Mouse (Mus musculus): Measurements from ENCODE around the gene 5031410I06Rik. TPM values are rescaled to one million over a fixed set of nuclear protein-coding genes. Genes with fewer than 3 reads are reported as not detected.

The 5031410I06Rik gene
- polyA plus RNA-seq (2017; shearing (Covaris generic)): not detected

GRCm38 (mm10) chr5:26105262-26105661 is at the start of gene 5031410I06Rik:
Gene 5031410I06Rik, minus strand, starts transcription at chr5:26105362.

DNA sequence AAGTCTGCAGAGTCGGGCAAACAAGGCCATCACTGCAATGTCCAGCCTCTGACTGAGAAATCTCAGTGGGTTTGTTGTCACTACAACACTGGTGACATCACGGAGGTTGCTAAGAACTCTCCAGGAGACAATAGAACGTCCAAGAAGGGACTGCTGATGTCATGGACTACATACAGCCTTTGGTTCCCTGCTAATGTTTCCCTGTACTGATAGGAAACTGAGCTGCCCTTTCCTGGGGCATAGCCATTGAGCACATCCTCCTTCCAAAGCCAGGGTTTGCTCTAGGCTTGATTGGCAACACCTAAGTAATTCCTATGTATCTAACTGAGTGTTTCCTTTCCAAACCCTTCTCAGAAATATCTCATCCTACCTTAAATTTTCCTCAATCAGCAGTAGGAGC is 16.2 kb upstream of the 5031410I06Rik start, which contains the start of gene Gm10220:
Gm10220 (minus strand) TSS at position 101 of the 400 bp plus-strand sequence.

GRCm38 (mm10) chr5:26089191-26089590 is 16.0 kb downstream of the 5031410I06Rik start, which contains the start of gene Gm10471:
Gene Gm10471, minus strand, starts transcription at chr5:26089291.

GRCm38 (mm10) chr5:26058481-26058880 is 46.7 kb downstream of the 5031410I06Rik start, which contains the start of gene Gm7347:
Gene Gm7347, minus strand, starts transcription at chr5:26058581.

Other genes starting within 250 kb of the 5031410I06Rik start
- under 1 TPM in 1 of 2 experiments, not detected in 1; 0.17 TPM for gene Gm21663, start 163.0 kb downstream of the 5031410I06Rik start, polyA plus RNA-seq (2017; shearing (Covaris generic))
- not detected for gene Gm21671, start 150.9 kb downstream of the 5031410I06Rik start, polyA plus RNA-seq (2017; shearing (Covaris generic))
- gene Gm21680, start 132.7 kb downstream of the 5031410I06Rik start, polyA plus RNA-seq (2017; shearing (Covaris generic)): not detected
- gene Gm21698, start 116.7 kb downstream of the 5031410I06Rik start, polyA plus RNA-seq (2017; shearing (Covaris generic)): not detected
- not detected for gene Gm1979, start 100.6 kb downstream of the 5031410I06Rik start, polyA plus RNA-seq (2017; shearing (Covaris generic))
- under 1 TPM in 1 of 2 experiments, not detected in 1; 0.20 TPM for gene Gm5862, start 82.4 kb downstream of the 5031410I06Rik start, polyA plus RNA-seq (2017; shearing (Covaris generic))
- gene Speer4a, start 65.8 kb downstream of the 5031410I06Rik start, polyA plus RNA-seq (2017; shearing (Covaris generic)): not detected
- gene Gm7347, start 46.8 kb downstream of the 5031410I06Rik start, polyA plus RNA-seq (2017; shearing (Covaris generic)): not detected
- gene Gm10471, start 16.1 kb downstream of the 5031410I06Rik start, polyA plus RNA-seq (2017; shearing (Covaris generic)): under 1 TPM in 1 of 2 experiments, not detected in 1; 0.10 TPM
- gene Gm10220, start 16.1 kb upstream of the 5031410I06Rik start, polyA plus RNA-seq (2017; shearing (Covaris generic)): not detected
- not detected for gene Gm7361, start 152.3 kb upstream of the 5031410I06Rik start, polyA plus RNA-seq (2017; shearing (Covaris generic))